Mouse (Mus musculus) cerebellum, adult 2 months (tissue): Measurements from ENCODE around the gene Dph5. TPM values are rescaled to one million over a fixed set of nuclear protein-coding genes. Genes with fewer than 3 reads are reported as not detected.

Experiments used
- DNase-seq, 2 experiments: peaks; one replicate each; pipeline ENCODE4 v3.0.0; 2021
- H3K27ac ChIP-seq: fragments of 200-500 bp; 2 replicates; pipeline ENCODE4 v1.5.1; 2012; ENCODE audit warnings: low read length, control low read depth, inconsistent platforms; ENCODE audit not compliant: insufficient read depth
- H3K27me3 ChIP-seq: fragments of 200-500 bp; 2 replicates; pipeline ENCODE4 v1.6.1; 2012; ENCODE audit warnings: inconsistent platforms, mild to moderate bottlenecking, low read length, moderate library complexity; ENCODE audit not compliant: control insufficient read depth, insufficient read depth
- H3K4me1 ChIP-seq: fragments of 200-500 bp; 2 replicates; pipeline ENCODE4 v1.6.1; 2011; ENCODE audit warnings: low read length; ENCODE audit not compliant: control insufficient read depth, insufficient read depth
- H3K4me3 ChIP-seq: fragments of 200-500 bp; replicated peaks from 2 replicates; pipeline ENCODE3; 2011; ENCODE audit warnings: mild to moderate bottlenecking, low read depth, low read length, control low read depth; ENCODE audit not compliant: insufficient read depth
- CTCF ChIP-seq: fragments of 200-500 bp; IDR thresholded peaks from 2 replicates; pipeline ENCODE4 v1.5.1; 2011; ENCODE audit warnings: low read depth, mild to moderate bottlenecking, control low read depth, low read length, moderate library complexity, borderline replicate concordance; ENCODE audit not compliant: insufficient read depth
- POLR2A ChIP-seq: fragments of 200-500 bp; IDR thresholded peaks from 2 replicates; pipeline ENCODE4 v1.6.1; 2011; ENCODE audit warnings: low read length, control low read depth, borderline replicate concordance; ENCODE audit not compliant: insufficient read depth
- WGBS: fragments of 180-500 bp; shearing (Covaris S2); methylation state at CpG from one replicate; pipeline ENCODE4 v1.1.7; 2018; 5-methylcytosine and 5-hydroxymethylcytosine counted together
- polyA plus RNA-seq: library from polyadenylated mRNA; depleted of rRNA; stranded (reverse); fragments of >200 nt; gene quantifications from 2 replicates; pipeline ENCODE4 v1.2.3, GENCODE M21; 2012; rRNA removed

Gene Dph5
- polyA plus RNA-seq, result 11.4 and 12.2 TPM in 2 replicates

GRCm38 (mm10) chr3:115887427-115888309 is at the start of gene Dph5:
TSS of gene Dph5 (plus strand) at chr3:115887837.
- Histone ChIP-seq H3K27me3 (no peaks in the 10 kb centered on the region), H3K4me3 (peak within 1 kb of the TSS; percentile 86), H3K27ac (peak within 1 kb of the TSS; percentile 83), H3K4me1 (no peaks in the 10 kb centered on the region)
- under 1% methylated on average over 40 of the region's 40 CpGs for WGBS
- peak; percentile 76 for TF ChIP-seq POLR2A
- TF ChIP-seq CTCF, result no peak
- DNase-seq, result peak; percentile 92 to 95

GRCm38 (mm10) chr3:115844566-115844965 is 43.1 kb upstream of the Dph5 start:
- TF ChIP-seq CTCF (no peak), POLR2A (no peak)
- no peaks in the 10 kb centered on the region for H3K27me3 ChIP-seq
- no peak overlapping the region for H3K4me3 ChIP-seq
- no peak overlapping the region for H3K27ac ChIP-seq
- WGBS, result 46% methylated on average over 3 of the region's 3 CpGs
- peak in 1 of 2 experiments; percentile 26 for DNase-seq
- no peaks in the 10 kb centered on the region for H3K4me1 ChIP-seq

GRCm38 (mm10) chr3:115845032-115845618 is 42.5 kb upstream of the Dph5 start:
- Histone ChIP-seq H3K4me3 (no peak overlapping the region), H3K4me1 (no peaks in the 10 kb centered on the region), H3K27ac (no peak overlapping the region; the same call in 1 of the 2 replicates), H3K27me3 (no peaks in the 10 kb centered on the region)
- no peak for DNase-seq
- TF ChIP-seq CTCF, result no peak
- TF ChIP-seq POLR2A, result no peak
- WGBS, result 64% methylated on average over 5 of the region's 5 CpGs

GRCm38 (mm10) chr3:115845724-115846123 is 41.9 kb upstream of the Dph5 start:
- no peak for TF ChIP-seq POLR2A
- TF ChIP-seq CTCF, result no peak
- H3K4me3 ChIP-seq, result no peak overlapping the region
- H3K4me1 ChIP-seq, result no peaks in the 10 kb centered on the region
- H3K27me3 ChIP-seq, result no peaks in the 10 kb centered on the region
- WGBS, result 0% methylated on average over 1 of the region's 1 CpGs
- peak in 1 of 2 experiments; percentile 24 for DNase-seq
- H3K27ac ChIP-seq, result no peak overlapping the region; the same call in 1 of the 2 replicates

- DNase-seq, result no peak
- TF ChIP-seq CTCF, result no peak
- TF ChIP-seq POLR2A, result no peak
- 87% methylated on average over 5 of the region's 5 CpGs for WGBS
- Histone ChIP-seq H3K27ac (no peak overlapping the region), H3K4me3 (no peak overlapping the region), H3K4me1 (no peaks in the 10 kb centered on the region), H3K27me3 (no peaks in the 10 kb centered on the region)
These were observed 41.5 kb upstream of the Dph5 start for GRCm38 (mm10) chr3:115846153-115846552.

GRCm38 (mm10) chr3:115848686-115849480 is 38.8 kb upstream of the Dph5 start:
- H3K27ac ChIP-seq, result no peak overlapping the region
- H3K27me3 ChIP-seq, result no peaks in the 10 kb centered on the region
- 85% methylated on average over 11 of the region's 11 CpGs for WGBS
- no peaks in the 10 kb centered on the region for H3K4me1 ChIP-seq
- H3K4me3 ChIP-seq, result no peak overlapping the region
- DNase-seq, result no peak
- no peak for TF ChIP-seq CTCF

GRCm38 (mm10) chr3:115850946-115851345 is 36.7 kb upstream of the Dph5 start:
- Histone ChIP-seq H3K27ac (no peak overlapping the region), H3K27me3 (no peaks in the 10 kb centered on the region), H3K4me1 (no peaks in the 10 kb centered on the region), H3K4me3 (no peak overlapping the region)
- 66% methylated on average over 4 of the region's 4 CpGs for WGBS
- DNase-seq, result no peak
- TF ChIP-seq CTCF, result no peak
